Mouse (Mus musculus) cerebellum, postnatal 25 days (tissue): ENCODE results near the gene Rgs14.

Experiments
- DNase-seq, 2 experiments: peaks; one replicate each; pipeline ENCODE4 v3.0.0; 2021; ENCODE audit warnings: mixed read lengths in 2 of 2

Gene Rgs14

DNA sequence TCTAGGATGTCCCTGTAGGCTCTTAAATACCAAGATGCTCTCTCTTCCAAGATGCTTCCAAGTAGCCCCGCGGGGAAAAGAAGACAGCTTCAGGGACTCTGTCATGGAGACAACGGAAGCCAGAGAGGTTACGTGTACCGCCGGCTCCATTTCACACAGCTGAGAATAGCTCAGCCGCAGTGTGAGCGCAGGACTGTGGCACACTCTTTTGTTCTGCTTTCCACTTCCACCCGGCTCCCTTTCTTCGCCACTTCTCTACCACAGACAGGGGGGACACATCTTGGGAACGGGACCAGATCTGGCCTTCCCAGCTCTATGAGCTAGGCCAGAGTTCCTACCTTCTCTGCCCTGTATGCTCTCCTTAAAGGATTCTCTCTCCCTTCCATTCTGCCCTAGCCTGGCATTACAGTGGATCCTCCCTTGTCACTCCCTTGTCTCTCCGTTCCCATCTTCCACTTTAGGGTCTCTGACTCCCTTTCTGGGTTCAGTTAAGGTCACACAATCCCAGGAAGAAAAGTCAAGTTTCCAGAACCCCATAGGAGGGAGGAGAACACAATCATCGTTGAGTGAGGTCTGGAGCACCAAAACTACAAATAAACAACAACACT is 36.4 kb downstream of the Rgs14 start:
- DNase-seq = no peak

DNA sequence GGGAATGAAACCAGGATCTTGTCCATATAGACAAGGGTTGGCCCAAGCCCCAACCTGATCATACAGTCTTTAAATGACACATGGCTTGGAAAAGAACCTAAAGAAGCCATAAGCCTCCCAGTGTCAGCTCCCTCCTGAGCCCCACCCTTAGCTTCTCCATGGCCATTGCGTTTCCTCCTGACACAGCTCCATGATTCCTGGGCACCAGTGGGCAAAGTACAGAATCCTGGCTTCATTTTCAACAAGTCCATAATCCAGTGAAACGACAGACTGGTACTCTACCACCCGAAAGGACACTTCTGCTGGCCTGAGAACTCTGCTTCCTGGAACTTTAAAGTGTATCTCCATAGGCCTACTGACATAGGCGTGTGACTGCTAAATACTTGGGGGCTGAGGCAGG is 37.8 kb downstream of the Rgs14 start:
- DNase-seq = no peak

DNA sequence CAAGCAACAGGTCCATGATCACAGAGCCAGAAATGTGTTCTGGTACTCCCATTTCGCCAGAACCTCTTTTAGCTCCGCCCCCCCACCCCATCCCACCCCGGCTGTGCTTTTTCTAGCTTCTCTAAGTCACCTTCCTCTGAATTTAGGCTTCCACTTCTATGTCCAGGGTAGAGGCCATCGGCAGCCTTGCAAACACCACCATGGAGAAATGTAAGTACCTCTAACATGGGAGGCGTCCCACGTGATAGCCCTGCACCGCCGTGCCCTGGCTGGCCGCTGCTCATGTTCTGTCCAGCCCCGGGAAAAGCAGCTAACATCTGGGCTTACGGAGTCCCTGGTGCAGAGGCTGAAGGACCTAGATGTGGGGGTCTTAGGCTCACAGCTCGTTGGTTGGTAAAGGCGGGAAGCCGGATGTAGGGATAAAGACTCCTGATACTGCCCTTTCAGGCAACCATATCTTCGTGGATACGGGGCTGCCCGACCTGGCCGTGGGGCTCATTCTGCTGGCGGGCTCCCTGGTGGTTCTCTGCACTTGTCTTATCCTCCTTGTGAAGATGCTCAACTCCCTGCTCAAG is 39.1 kb downstream of the Rgs14 start:
- no peak for DNase-seq

DNA sequence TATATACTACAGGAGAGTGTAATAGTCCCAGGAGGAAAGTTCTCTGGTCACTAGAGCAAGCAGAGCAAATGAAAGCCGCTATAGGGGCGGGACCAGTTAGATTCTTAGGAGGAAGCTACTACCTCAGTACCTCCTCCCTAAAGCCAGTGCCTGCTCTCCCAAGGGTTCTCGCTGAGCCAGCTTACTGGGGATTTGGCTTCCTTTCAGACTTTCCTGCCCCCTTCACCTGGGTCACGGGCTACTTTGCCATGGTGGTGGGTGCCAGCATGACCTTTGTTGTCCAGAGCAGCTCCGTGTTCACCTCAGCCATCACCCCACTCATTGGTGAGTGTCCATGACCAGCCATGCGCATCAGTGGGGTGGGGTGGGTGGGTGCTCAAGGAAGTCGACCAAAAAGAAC is 42.3 kb downstream of the Rgs14 start:
- no peak for DNase-seq

DNA sequence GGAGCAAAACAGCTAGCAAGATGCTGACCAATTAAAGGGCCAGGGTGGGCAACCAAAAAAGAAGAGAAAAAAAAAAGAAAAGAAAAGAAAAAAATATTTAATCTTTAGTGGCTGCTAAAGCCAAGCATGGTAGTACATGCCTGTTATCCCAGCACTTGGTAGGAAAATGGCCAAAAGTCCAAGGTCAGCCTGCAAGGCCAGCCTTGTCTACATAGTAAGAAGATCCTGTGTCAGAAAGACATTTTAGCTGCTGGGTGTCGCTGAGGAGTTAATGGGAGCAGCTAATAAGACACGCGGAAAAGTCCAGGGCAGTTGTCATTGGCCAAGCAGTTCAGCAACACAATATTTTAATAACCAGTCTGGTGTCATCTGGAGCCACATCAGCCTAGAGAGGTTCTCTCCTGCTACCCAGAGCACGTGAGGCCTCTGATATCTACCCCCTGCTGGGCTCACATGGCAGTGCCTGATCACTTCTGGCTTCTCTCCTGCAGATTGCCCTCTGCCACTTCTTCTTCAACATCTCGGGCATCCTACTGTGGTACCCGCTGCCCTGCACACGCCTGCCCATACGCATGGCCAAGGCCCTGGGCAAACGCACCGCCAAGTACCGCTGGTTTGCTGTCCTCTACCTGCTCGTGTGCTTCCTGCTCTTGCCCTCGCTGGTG is 43.2 kb downstream of the Rgs14 start:
- DNase-seq = no peak

DNA sequence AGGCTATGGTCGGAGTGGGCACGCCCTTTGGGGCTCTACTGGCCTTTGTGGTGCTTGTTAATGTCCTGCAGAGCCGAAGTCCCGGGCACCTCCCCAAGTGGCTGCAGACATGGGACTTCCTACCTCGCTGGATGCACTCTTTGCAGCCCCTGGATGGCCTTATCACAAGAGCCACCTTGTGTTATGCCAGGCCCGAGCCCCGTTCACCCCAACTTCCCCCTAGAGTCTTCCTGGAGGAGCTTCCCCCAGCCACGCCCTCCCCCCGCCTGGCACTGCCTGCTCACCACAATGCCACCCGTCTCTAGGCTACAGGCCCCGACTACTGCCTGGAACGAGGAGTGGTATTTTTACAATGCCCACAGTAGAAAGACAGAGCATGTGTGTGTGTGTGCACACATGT is 43.8 kb downstream of the Rgs14 start:
- no peak for DNase-seq

DNA sequence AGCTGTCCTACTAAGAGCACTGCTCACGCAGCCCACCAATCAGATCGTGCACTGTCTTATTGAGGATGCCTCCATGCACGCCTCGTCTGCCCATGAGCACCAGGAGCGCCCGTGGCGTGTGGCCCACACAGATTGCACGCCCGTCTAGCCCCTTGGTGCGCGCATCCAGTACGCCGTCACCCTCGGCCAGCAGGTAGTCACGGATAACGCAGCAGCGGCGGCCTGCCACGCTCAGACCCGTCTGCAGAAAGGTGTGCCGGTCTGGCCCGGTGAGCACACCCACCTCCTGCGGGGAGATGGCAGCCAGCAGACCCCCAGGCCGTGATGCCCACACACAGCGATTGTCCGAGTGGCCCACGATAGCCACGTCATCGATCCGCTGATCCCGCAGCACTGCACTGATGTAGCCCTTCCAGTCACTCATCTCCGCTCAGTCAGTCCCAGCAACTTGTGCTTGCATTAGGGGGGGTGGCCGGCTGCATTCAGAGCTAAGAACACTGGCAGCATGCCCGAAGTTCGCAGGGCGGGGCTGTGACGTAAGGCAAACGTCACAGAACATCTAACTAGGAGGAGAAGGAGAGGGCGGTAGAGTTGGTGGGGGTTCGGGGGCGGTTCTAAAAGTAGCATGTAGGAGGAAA is 45.3 kb downstream of the Rgs14 start, which contains the start of gene Pfn3:
Gene Pfn3 (minus strand): TSS at position 490 of the 638 bp plus-strand sequence.
- peak; percentile 32 to 49 for DNase-seq

DNA sequence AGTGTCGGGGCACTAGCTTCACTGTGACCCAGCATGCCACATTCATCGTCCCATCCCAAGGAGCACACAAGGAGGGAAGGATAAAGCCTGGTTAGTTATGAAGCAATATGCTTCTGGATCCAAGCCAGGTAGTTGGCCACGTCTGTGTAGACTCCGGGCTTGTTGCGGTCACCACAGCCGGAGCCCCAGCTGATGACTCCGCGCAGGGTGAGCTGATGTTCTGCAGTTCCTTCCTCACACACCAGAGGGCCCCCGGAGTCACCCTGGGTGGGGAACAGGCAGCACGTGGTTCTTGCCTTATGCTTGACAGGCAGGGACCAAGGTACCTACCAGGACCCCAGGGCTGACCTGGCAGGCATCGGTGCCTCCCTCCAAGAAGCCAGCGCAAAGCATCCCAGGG is 48.5 kb downstream of the Rgs14 start:
- peak; percentile 90 to 93 for DNase-seq

DNA sequence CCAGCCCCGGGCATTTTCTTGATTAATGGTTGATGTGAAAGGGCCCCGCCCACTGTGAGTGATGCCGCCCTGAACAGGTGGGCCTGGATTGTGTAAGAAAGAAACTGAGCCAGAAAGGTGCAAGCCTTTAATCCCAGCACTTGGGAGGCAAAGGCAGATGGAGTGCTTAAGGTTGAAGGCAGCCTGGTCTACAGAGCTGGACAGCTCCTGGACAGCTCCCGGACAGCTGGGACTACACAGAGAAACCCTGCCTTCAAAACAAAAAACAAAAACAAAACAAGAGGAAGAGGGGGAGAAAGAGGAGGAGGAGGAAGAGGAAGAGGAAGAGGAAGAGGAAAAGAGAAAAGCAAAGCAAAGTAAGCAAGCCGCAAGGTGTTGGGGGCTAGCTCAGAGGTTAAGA is 49.6 kb downstream of the Rgs14 start:
- DNase-seq = no peak

DNA sequence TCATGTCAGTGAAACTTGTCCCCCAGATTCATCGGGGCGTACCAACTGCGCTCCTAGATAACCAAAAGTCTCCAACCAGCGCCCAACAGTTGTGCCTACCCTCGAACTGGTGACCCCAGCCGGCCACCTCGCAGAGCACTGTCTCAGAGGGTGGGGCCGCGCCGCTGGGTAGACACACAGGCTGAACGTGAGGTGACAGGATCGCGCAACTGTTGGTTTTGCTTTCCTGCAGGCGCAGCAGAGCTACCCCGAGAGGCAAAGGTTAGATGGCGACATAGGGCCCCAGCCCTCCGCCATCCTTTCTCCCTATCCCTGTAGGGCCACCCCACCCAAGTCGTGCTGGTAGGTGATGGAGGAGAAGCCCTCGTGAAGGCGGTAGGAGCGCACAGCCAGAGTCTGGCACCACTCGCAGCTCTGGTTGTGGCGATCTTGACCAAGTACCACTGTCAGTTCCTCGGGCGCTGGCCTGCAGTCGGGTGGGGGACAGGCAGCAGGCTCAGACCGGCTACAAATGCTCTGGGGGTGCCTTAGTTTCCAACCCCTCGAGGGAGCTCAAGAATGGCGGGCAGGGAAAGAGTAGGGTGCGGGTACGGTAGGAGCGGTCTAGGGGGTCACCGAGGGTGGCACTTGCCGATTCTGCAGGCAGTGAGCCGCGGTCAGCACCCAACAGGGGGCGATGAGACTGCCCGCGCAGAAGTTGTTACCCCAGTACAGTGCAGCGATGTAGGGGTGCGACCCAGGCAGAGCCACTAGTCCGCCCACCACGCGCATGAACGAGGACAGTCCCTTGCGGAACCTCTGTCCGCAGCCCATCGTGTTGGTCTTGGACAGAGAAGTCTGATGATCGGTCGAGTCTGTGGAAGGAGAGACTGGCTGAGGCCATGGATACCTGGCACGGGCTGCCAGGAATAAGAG is 50.7 kb downstream of the Rgs14 start:
- DNase-seq = no peak

DNA sequence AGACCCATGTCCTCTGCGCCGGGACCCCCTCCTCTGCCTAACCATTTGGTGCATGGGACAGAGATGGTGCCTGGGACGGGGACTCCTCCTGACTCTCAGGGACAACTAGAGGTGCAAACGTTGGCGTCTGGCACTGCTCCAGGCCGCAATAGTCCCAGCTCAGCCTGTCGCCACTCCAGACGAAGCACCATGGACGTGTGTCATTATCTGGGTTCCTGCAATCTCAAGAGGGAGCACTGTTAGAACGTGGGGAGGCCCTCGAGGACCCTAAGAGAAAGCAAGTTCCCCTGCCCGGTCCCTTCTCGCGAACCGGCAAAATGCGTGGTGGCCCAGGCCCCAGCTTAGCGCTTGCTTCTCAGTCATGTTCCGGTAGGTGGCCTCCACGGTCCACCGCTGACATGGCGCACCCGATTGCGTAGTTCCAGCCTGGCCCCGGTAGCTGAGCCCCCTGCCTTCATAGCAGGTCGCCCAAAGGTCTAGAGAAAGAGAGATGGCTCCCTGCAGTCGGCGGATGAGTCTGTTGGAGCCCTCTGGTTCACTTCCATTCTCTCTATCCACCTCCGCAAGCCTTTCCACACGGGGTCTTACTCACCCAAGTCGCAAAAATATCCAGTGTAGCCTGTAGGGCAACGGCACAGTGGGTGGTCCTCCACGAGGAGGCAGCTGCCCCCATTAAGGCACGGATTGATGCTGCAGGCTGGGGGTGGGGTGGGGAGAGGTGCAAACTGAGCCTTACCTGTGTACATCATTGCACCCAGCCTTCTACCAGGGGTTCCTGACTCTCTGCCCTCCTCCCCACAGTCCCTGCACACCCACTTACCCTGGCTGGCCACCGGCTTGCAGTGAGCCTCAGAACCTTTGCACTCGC is 51.6 kb downstream of the Rgs14 start:
- DNase-seq = peak; percentile 69 to 78

DNA sequence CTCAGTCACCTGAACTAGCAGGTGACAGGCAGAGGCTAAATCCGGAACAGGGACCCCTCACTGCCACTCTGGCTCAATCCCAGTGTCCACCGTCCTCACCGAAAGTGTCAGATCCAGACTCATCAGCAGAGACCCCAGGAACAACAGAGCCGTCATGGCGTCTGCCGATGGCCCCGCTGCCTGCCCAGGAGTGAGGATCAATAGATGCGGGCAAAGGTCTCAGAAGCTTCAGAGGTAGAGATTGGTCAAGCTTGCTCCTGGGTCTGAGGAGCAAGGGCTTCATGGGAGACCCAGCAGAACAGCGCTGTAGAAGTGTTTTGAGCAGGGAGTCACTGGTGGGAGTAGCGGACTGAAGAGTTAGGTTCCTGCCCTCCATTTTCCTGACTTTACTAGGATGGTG is 57.1 kb downstream of the Rgs14 start, which contains the start of gene F12:
Gene F12 (minus strand): TSS at position 181 of the 400 bp plus-strand sequence.
- no peak for DNase-seq

DNA sequence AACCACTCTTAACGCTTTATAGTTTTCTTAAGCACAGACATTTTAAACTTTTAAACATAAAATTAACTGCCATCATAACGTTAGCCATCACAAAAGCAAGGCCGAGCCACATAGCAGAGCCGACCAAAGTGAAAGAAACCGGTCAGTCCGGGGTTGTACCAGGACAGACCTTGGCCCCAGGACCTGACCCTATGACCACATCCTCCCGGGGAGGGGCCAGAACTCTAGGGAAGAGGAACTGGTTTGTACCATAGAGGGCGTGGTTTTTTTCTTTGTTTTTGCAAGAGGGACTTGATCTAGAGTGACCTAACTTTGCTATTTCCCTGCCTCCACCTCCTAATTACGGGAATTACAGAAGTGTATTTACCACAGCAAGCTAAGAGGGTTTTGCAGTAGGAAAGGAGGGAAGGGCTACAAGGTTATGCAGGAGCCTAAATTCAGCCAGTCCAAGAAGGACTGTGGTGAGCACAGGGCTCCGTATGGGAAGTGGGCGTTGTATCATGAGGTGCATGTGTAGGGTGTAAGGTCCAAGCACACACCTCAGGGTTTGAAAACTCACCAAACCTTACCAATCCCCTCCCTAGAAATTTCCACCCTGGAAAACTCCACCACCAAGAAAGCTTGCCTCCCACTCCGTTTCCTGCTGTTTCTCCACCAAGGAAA is 59.8 kb downstream of the Rgs14 start:
- no peak for DNase-seq

DNA sequence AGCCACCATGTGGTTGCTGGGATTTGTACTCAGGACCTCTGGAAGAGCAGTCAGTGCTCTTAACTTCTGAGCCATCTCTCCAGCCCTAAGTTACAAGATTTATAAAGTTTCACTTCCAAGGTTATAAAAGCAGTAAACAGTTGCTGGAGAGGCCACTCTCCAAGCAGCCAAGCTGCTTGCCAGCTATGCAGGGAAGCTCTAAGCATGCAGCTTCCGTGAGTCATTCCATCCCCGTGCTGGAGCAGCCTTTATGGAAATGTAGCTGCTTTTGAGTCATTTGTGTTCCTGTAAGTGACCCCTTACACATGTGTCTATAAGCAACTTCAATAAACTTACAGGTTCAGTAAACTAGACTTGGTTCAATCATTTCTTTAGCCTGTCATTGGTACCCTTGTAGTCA is 61.0 kb downstream of the Rgs14 start:
- no peak for DNase-seq

DNA sequence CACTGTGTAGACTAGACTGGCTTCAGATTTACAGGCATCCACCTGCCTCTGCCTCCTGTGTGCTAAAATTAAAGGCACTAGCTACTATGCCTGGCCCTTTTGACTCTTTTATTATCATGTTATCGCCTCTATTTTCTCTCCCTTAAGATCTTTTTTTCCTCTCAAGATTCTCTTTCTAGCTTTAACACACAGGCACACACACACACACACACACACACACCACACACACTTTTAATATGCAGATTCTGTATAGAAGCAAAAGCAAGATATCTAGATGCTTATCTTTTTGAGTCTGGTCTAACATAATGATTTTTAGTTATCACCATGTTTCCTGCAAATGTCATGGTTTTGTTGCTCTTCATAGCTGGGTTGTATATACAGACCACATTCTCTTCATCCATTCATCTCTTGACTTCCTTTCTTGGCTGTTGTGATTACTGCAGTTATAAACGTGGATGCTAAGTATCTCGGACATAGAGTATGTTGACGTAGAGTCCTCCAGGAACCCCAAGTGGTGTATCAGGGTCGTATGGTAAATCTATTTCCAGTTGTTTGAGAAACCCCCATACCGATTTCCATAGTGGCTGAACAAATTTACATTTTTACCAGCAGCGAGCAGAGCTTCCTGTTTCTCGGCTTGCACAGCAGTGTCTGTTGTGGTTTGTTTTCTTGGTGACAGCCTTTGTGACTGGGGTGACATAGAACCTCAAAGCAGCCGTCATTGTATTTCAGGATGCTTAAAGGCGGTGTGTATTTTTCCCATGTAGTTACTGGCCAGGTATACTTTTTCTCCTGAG is 62.6 kb downstream of the Rgs14 start:
- DNase-seq = no peak
